Mouse (Mus musculus) CH12.LX (cell line): ENCODE measurements around the gene Rhobtb1. TPM values are rescaled to one million over a fixed set of nuclear protein-coding genes. Genes with fewer than 3 reads are reported as not detected.
A peak's percentile ranks its signal among the peaks of the same experiment; 100 is the strongest.

Experiments used
- DNase-seq: peaks from one replicate; pipeline ENCODE4 v3.0.0-alpha.2; 2013; ENCODE audit errors: extremely low read depth
- H3K27ac ChIP-seq: 2 replicates; pipeline ENCODE4 v1.5.1; 2012; ENCODE audit warnings: low read depth, mild to moderate bottlenecking, control low read depth, moderate library complexity; ENCODE audit not compliant: insufficient read depth
- H3K27me3 ChIP-seq: replicated peaks from 2 replicates; pipeline ENCODE3; 2012; ENCODE audit warnings: inconsistent platforms
- H3K36me3 ChIP-seq, 2 experiments: replicated peaks in 1 of 2; 2 replicates each; pipeline versions ENCODE3 to v1.6.1; 2012; ENCODE audit warnings: inconsistent platforms in 1 of 2, low read length in 1 of 2, mild to moderate bottlenecking in 1 of 2, mixed read lengths in 1 of 2, moderate library complexity in 1 of 2; ENCODE audit not compliant: control insufficient read depth in 1 of 2, insufficient read depth in 1 of 2
- H3K4me1 ChIP-seq, 2 experiments: 2 replicates each; pipeline ENCODE4 v1.6.1; 2012; ENCODE audit warnings: inconsistent platforms in 1 of 2, moderate library complexity in 1 of 2; ENCODE audit not compliant: insufficient read depth in 2 of 2, control insufficient read depth in 1 of 2
- H3K4me2 ChIP-seq: 2 replicates; pipeline ENCODE4 v1.6.1; 2012; ENCODE audit warnings: low read depth, mild to moderate bottlenecking, control low read depth; ENCODE audit not compliant: poor library complexity, insufficient read depth, severe bottlenecking
- H3K4me3 ChIP-seq, 3 experiments: fragments of 150-350 bp in 1 of 3; sonication (generic) in 1 of 3; replicated peaks in 1 of 3; 2 replicates each; pipeline versions ENCODE3 to v1.5.1; 2011 to 2012; ENCODE audit warnings: low read depth in 2 of 3, low read length in 2 of 3, mild to moderate bottlenecking in 2 of 3, moderate library complexity in 2 of 3, control low read depth in 1 of 3, improper control_type of control experiment in 1 of 3, inconsistent platforms in 1 of 3, mixed read lengths in 1 of 3; ENCODE audit not compliant: poor library complexity in 1 of 3
- H3K79me2 ChIP-seq: replicated peaks from 2 replicates; pipeline ENCODE4 v1.6.1; 2012; ENCODE audit warnings: mild to moderate bottlenecking, moderate library complexity; ENCODE audit not compliant: control insufficient read depth, poor library complexity, insufficient read depth, severe bottlenecking; ENCODE audit errors: extremely low read depth
- H3K9ac ChIP-seq: 2 replicates; pipeline ENCODE4 v1.6.1; 2012; ENCODE audit warnings: low read depth, mild to moderate bottlenecking, control low read depth, moderate library complexity; ENCODE audit not compliant: insufficient read depth
- H3K9me3 ChIP-seq: replicated peaks from 2 replicates; pipeline ENCODE3; 2012; ENCODE audit warnings: low read length, inconsistent platforms, mixed read lengths
- BHLHE40 ChIP-seq: IDR thresholded peaks from 2 replicates; pipeline ENCODE4 v1.6.1; 2011; ENCODE audit warnings: mild to moderate bottlenecking, low read depth, low read length, improper control_type of control experiment
- CHD2 ChIP-seq: IDR thresholded peaks from 2 replicates; pipeline ENCODE4 v1.6.1; 2011; ENCODE audit warnings: low read length, improper control_type of control experiment
- CTCF ChIP-seq, 2 experiments: IDR thresholded peaks in 1 of 2; conservative IDR thresholded peaks in 1 of 2; 2 replicates each; pipeline ENCODE4 v1.5.1; 2011 to 2012; ENCODE audit warnings: low read depth in 2 of 2, low read length in 2 of 2, improper control_type of control experiment in 1 of 2, inconsistent platforms in 1 of 2, mild to moderate bottlenecking in 1 of 2, moderate library complexity in 1 of 2
- E2F4 ChIP-seq: IDR thresholded peaks from 2 replicates; pipeline ENCODE4 v1.6.1; 2011; ENCODE audit warnings: low read depth, low read length, improper control_type of control experiment; ENCODE audit not compliant: insufficient replicate concordance
- EP300 ChIP-seq: IDR thresholded peaks from 2 replicates; pipeline ENCODE4 v1.6.1; 2011; ENCODE audit warnings: low read length, improper control_type of control experiment
- HCFC1 ChIP-seq: IDR thresholded peaks from 2 replicates; pipeline ENCODE4 v1.6.1; 2012; ENCODE audit warnings: low read depth, mild to moderate bottlenecking, inconsistent platforms, low read length, improper control_type of control experiment
- MAFK ChIP-seq: IDR thresholded peaks from 2 replicates; pipeline ENCODE4 v1.6.1; 2011; ENCODE audit warnings: low read length, improper control_type of control experiment; ENCODE audit not compliant: insufficient replicate concordance
- MAX ChIP-seq: IDR thresholded peaks from 2 replicates; pipeline ENCODE4 v1.6.1; 2011; ENCODE audit warnings: low read length, improper control_type of control experiment
- MAZ ChIP-seq: IDR thresholded peaks from 2 replicates; pipeline ENCODE4 v1.6.1; 2012; ENCODE audit warnings: low read depth, mild to moderate bottlenecking, inconsistent platforms, low read length, improper control_type of control experiment, moderate library complexity
- MXI1 ChIP-seq: IDR thresholded peaks from 2 replicates; pipeline ENCODE4 v1.6.1; 2011; ENCODE audit warnings: mild to moderate bottlenecking, low read depth, low read length, improper control_type of control experiment
- NELFE ChIP-seq: IDR thresholded peaks from 2 replicates; pipeline ENCODE4 v1.6.1; 2011; ENCODE audit warnings: low read depth, low read length, improper control_type of control experiment
- NRF1 ChIP-seq: IDR thresholded peaks from 2 replicates; pipeline ENCODE4 v1.6.1; 2014; ENCODE audit warnings: low read depth, mild to moderate bottlenecking, inconsistent platforms, low read length, improper control_type of control experiment, moderate library complexity
- SIN3A ChIP-seq: IDR thresholded peaks from 2 replicates; pipeline ENCODE4 v1.6.1; 2012; ENCODE audit warnings: low read length, improper control_type of control experiment, inconsistent platforms
- UBTF ChIP-seq: IDR thresholded peaks from 2 replicates; pipeline ENCODE4 v1.6.1; 2012; ENCODE audit warnings: low read depth, mild to moderate bottlenecking, inconsistent platforms, low read length, improper control_type of control experiment, moderate library complexity
- USF1 ChIP-seq: IDR thresholded peaks from 2 replicates; pipeline ENCODE4 v1.6.1; 2014; ENCODE audit warnings: low read depth, mild to moderate bottlenecking, inconsistent platforms, low read length, improper control_type of control experiment
- ZNF384 ChIP-seq: IDR thresholded peaks from 2 replicates; pipeline ENCODE4 v1.6.1; 2012; ENCODE audit warnings: low read depth, low read length, improper control_type of control experiment, inconsistent platforms
- dilution Hi-C: fragments of 300-500 bp; cut with MboI; formaldehyde crosslinking; loops from 2 replicates; pipeline ENCODE4 v1.14.3; 2020; ENCODE audit warnings: low sequenced_read_pairs; ENCODE audit not compliant: extremely low pct_unique_long_range_greater_than_20kb, extremely low pct_ligation_motif_present
- in situ Hi-C: fragments of 300-500 bp; cut with MboI; formaldehyde crosslinking; loops from 3 replicates; pipeline ENCODE4 v1.14.3; 2019; ENCODE audit warnings: low sequenced_read_pairs, low pct_ligation_motif_present, low pct_unique_long_range_greater_than_20kb, mixed read lengths
- polyA plus RNA-seq: library from polyadenylated mRNA; unstranded; fragments of >175 nt; gene quantifications from 2 replicates; pipeline ENCODE4 v1.2.1, GENCODE M21; 2012; ENCODE audit warnings: low read depth; ENCODE audit not compliant: insufficient read length
- total RNA-seq, 2 experiments: library from RNA; depleted of rRNA; stranded (reverse); fragments of 300-350 nt in 1 of 2; fragments of >200 nt in 1 of 2; gene quantifications; 2 replicates each; pipeline ENCODE4 v1.2.3; 2012 to 2014

The Rhobtb1 gene
- total and polyA plus RNA-seq, 3 experiments = 3.1 to 12.2 (median 3.4) TPM

DNA sequence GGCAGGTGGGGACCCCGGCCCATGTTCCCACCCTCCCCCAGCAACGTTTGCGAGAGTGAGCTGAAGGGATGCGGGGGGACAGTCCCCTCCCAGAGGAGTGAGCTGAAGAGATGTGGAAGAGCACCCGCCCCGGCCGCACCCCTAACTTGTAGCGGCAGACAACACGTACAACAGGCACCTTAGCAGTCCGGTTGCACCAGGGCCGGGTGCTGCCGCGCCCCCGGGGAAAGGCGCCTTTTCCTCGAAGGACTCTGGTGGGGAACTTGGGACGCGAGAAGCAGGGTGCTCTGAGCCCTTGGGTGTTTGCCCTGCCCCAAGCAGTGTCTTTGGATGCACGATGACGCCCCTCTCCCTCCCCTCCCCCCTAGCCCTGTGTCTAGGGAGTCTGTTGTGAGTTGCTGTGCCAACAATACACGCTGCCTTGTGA lies 62.2 kb downstream of the Rhobtb1 start:
- peak overlapping the region; percentile 73 for H3K9ac ChIP-seq
- in situ Hi-C loops = no loop called here
- H3K27ac ChIP-seq = peak overlapping the region; percentile 69
- peaks cover 14 to 41% of the 10 kb centered on the region in 2 experiments for H3K4me1 ChIP-seq
- peaks cover 0 to 12% of the 10 kb centered on the region in 2 experiments for H3K36me3 ChIP-seq
- H3K4me3 ChIP-seq = peak overlapping the region; percentile 64 to 76 (median 75)
- dilution Hi-C loops = no loop called here
- H3K79me2 ChIP-seq = no peaks in the 10 kb centered on the region
- H3K27me3 ChIP-seq = peaks cover 6% of the 10 kb centered on the region
- H3K4me2 ChIP-seq = peak overlapping the region; percentile 86
- no peak for TF ChIP-seq ZNF384
- peak; percentile 38 for DNase-seq
- peaks cover 8% of the 10 kb centered on the region for H3K9me3 ChIP-seq

DNA sequence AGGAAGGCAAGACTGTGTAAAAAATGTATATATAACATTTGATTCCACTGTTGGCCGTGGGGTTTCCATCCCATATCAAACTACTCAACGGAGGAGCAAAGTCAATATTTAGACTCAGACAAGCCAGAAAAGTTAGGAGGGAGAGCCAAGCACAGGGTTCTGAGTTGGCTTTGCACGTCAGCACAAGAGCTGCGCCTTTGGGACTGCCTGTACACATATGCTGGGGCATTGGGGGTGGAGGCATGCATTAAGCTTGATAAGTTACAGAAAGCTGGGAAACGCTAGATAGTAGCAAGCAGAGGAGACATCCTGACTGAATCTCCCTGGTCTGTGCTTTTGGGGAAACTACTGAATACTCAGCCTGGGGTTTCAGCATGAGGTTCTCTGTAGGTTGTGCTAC lies 62.8 kb downstream of the Rhobtb1 start:
- Histone ChIP-seq H3K27me3 (peaks cover 6% of the 10 kb centered on the region), H3K9ac (peak overlapping the region; percentile 73), H3K36me3 (peaks cover 0 to 14% of the 10 kb centered on the region in 2 experiments), H3K4me3 (peak overlapping the region; percentile 64 to 76 (median 75)), H3K79me2 (no peaks in the 10 kb centered on the region), H3K9me3 (peaks cover 6% of the 10 kb centered on the region), H3K4me1 (peaks cover 14 to 41% of the 10 kb centered on the region in 2 experiments), H3K4me2 (peak overlapping the region; percentile 86), H3K27ac (no peak overlapping the region)
- dilution Hi-C loops = no loop called here
- TF ChIP-seq SIN3A (no peak), MXI1 (no peak), MAFK (no peak), NELFE (no peak), BHLHE40 (no peak), E2F4 (no peak), CTCF (conservative IDR thresholded peaks at IDR 0.05 in 1 of 2, IDR thresholded peaks at IDR 0.05 in 1 of 2; ENCODE audit: low read depth in 2 of 2, low read length in 2 of 2) (no peak), MAX (no peak), NRF1 (no peak), HCFC1 (no peak), MAZ (no peak), UBTF (no peak), EP300 (no peak), USF1 (no peak), CHD2 (no peak)
- DNase-seq = no peak
- in situ Hi-C loops = no loop called here
